Mouse (Mus musculus) urinary bladder, postnatal 14 days (tissue): Measurements from ENCODE around the gene Tmem38a.

ENCODE experiments used
- DNase-seq: peaks from one replicate; pipeline ENCODE4 v3.0.0; 2021; ENCODE audit warnings: low spot score

Tmem38a gene

DNA sequence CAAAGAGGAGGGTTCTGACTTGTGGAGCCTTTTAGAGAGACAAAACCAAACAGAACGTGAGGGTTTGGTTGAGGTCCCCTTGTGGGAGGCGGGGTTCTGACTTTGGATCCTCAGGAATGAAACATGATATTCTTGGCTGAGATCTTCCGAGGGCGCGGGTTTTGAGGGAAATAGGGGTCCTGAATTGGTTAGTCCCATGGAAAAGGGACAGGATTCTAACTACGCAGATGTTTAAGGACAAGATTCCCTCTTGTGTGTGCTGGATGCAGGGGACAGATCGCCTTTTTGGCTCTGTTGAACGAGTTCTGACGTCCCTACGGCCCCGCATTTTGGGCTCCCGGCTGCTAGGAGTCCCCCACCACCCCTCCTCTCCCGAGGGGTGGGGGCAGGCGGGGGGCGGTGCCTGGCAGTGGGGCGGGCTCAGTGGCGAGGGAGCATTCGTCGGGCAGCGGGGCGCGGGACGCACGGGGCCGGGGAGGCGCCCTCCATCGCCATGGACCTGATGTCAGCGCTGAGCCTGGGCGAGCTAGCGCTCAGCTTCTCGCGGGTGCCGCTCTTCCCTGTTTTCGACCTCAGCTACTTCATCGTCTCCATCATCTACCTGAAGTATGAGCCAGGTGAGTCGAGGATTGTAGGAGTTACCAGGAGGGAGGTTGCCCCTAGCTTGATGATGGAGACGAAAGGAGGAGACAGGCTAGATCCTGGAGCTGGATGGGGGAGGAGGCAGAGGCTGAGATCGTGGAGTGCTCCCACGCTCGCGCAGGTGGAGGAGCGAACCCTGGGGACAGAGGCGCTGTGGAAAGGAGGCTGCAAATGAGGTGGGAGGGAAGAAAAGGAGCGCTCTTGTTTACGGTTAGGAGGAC, at the start of gene Tmem38a:
Gene Tmem38a (plus strand): TSS at position 445 of the 863 bp plus-strand sequence.
- peak; percentile 79 for DNase-seq

DNA sequence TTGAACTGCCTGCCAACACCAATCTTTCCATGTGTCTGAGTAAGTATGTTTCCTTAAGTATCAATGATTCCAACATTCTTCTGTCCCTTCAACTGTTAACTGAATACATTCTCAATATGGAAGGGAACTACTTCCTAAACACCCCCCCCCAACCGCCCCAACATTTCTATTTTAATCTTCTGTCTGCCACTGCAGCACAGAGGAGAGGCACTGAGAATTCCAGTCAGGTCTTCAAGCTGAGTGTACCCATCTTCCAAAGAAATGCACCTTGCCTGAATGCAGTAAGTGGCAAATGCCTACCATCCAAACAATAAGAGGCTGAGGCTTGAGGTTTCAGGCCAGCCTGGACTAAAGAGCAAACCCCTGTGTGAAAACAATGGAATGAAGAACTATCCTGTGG, 39.8 kb upstream of the Tmem38a start:
- no peak for DNase-seq

DNA sequence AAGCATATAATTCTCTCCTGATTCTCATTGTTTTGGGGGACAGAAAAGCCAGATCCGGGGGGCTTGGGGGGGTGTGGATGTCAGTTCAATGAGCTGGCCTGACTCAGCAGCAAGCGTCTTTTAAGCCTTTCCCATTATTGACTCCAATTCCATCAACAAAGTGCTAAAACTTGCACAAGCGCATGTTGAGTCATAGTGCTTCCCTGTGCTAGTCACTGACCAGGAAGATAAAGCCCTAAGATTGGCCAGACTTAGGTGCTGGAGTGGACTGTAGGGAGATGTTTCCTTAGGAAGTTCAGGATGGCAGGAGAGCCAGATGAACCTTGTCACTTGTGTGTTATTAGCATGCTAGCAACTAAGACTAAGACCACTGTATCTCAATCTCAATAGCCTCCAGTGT, 37.0 kb upstream of the Tmem38a start:
- no peak for DNase-seq

DNA sequence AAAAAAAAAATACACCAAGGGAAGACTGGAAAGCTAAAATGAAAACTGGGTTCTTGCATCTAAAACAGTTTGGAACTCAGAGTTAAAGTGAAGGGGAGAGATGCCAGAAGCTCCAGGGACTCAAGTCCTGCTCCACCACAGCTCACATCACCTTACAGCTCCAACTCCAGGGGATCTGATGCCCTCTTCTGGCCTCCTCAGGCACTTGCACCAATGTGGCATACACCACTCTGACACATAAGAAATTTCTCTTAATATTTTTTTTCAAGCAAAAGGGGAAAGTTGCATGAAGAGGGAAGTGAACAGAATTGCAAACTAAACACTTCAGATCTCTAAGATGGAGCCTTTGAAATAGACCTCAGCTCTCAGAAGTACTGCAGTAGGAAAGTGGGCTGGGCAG, 32.6 kb upstream of the Tmem38a start:
- no peak for DNase-seq

DNA sequence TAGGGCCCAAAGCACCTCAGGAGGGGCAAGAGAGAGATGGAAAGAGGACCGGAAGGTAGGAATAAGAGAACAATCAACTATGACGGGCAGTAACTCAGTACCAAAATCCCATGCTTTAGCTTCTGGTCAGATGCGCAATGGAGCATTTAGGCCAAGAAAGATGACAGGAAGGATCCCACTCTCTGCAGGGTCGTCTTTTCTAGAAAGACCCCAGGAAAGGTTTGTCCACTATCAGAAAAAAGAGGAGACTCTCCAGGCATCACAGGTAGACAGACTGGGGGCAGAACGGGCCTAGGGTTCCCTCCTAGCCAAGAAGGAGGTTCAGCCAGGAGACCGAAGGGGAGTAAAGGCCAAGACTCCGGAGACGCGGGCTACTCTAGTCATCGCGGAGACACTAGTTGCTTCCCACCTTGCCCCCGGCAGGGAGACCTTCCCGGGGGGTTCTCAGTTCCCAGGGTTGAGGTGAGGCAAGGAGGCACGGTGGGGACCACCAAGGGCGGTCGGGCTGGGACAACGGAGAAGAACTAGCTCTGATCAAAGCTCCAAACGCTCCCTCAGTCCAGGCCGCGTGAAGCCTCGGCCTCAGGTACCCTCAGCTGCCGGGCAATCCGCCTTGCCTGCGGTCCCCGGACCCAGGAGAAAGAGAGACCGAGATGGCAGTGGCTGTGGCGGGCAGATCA, 24.6 kb upstream of the Tmem38a start:
- DNase-seq = no peak

DNA sequence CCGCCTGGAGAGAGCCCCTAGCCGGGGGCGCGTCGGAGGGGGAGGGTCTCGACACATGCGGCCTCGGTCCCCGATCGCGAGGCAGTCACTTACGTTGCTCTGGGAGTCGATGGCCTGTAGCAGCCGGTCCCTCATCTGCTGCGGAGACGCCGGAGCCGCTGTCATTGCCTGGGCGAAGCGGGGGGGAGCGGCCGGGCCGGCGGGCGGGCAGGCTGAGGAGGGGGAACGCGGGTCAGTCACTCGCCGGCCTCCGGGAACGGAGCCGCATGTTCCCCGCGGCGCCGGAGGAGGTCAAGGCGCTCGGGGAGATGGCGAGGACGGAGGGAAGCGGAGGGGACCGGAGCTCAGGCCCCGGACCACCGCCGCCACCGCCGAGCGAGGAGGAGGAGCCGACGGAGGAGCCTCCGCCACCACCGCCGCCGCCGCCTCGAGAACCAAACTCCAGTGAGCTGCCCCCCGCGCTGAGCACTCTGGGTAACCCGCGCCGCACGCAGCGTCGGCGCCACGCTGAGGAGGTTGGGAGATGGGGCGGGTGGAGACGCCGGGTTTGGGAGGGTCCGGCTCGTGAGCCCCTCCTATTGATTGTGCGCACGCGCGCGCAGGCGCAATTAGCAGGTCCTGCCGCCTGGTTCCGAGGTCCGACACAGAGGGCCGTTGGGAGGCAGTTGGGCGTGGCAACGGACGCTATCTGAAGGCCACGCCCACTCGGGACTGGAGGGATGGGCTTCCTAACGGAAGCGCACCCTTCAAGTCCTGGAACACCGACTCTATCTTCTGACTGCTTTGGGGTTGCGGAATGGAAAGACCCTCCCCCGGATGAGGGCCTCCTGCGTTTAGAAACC, 23.8 kb upstream of the Tmem38a start, which contains the start of gene Med26:
Gene Med26 (minus strand): TSS at position 469 of the 842 bp plus-strand sequence.
- peak; percentile 98 for DNase-seq

DNA sequence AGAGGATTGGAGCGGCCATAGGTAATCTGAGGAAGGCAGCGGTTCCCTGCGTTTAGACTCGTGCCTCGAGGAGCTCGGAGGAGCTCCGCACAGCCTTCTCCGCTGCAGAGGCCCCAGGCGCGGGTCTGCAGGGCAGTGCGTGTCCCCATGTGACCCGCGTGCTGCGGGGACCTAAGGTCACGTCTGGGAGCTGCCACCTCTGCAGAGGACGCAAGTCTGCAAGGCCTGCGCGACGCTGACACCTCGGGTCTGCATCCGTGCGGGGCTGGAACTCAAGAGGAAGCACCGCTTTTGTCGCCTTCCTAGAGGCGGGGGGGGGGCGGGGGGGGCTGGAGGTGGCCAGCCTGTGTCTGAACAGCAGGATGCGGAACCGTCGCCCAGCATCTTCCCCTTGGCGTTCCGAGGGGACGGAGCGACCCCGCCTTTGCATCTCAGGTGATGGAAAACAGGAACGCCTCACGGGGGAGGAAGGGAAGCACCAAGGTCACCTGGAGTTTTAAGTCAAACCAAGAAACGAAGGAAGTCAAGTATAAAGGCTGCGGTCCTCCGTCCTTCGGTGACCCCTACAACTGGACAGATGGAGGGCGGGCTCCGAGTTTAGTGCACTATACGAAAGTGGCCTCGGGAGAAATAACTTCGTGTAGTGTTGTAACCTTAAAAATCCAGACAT, 23.1 kb upstream of the Tmem38a start:
- no peak for DNase-seq

DNA sequence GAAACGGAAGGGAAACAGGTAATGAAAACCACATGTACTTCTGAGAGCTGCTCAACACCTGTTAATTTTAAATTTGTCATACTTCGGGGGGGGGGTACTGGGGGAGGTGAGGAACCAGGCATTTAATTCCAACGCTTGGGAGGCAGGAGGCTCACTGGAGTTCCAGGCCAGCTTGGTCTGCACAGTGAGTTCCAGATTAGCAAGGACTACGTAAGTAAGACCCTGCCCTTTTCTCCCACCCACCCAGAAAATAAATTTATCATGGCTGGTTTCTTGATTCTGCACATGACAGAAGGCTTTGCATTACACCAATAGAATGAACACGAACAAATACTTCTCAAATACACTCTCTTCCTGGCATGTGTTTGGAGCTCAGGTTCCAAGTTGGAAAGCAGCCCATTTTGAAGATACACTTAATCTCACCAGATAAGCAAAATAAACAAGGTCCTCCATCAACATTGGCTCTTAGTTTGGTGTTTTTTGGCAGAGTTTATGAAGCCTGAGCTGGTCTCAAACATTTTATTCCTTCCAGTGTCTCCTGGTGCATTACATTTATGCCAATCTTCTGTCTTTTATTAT, 22.5 kb upstream of the Tmem38a start:
- peak; percentile 42 for DNase-seq

DNA sequence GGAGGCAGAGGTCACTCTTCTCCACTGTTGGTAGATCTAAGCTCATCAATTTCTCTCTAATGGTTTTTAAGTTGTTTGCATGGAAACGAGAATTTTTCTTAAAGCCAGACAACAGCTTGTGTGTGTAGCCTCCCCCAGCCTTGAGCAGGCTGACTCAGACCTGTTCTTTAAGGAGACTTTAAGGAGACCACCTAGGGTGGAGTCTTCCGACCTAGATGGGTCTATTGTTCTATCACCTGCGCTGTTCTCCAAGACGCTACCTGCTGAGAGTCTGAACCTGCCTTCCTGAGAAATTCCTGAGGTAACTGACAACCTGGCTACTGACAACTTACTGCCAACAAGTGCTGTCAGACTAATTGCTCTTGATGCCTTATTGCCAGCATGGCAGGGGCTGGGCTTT, 16.1 kb upstream of the Tmem38a start:
- DNase-seq = no peak

DNA sequence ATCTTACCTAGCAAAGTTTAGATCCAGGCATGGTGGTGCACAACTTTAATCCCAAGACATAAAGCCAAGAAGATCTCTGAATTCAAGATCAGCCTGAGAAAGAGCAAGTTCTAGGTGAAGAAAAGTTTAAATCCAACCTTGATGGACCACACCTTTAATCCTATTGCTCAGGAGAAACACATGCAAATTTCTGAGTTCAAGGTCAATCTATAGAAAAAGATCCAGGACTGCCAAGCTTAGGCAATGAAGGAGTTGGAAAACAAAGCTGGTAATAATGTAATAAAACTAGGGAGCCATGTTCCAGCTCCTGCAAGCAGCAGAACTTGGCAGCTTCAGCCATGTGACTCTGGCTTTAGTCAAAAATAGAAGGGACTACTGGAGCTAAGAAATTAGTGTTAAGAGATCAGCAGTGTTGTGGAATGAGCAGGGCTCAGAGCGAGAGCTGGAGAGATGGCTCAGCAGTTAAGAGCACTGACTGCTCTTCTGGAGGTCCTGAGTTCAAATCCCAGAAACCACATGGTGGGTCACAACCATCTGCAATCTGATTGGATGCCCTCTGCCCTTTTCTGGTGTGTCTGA, 10.7 kb upstream of the Tmem38a start:
- DNase-seq = no peak

DNA sequence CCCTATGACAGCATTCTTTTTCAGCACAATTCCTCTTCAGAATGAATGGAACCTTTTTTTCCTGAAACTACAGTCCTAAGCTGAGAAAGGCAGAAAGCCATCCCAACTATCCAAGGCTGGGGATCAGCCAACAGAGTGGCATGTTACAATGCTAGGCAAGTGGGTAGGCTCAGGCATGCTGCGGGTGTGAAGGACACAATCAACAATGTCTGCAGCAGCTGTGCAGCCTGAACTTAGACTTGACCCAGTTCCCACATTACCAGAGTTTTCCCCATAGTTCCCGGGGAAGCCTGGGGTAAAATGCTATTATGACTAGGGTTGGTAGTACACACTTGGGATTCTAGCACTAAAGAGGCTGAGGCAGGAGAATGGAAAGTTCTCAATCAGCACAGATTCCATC, 5.9 kb upstream of the Tmem38a start:
- no peak for DNase-seq

DNA sequence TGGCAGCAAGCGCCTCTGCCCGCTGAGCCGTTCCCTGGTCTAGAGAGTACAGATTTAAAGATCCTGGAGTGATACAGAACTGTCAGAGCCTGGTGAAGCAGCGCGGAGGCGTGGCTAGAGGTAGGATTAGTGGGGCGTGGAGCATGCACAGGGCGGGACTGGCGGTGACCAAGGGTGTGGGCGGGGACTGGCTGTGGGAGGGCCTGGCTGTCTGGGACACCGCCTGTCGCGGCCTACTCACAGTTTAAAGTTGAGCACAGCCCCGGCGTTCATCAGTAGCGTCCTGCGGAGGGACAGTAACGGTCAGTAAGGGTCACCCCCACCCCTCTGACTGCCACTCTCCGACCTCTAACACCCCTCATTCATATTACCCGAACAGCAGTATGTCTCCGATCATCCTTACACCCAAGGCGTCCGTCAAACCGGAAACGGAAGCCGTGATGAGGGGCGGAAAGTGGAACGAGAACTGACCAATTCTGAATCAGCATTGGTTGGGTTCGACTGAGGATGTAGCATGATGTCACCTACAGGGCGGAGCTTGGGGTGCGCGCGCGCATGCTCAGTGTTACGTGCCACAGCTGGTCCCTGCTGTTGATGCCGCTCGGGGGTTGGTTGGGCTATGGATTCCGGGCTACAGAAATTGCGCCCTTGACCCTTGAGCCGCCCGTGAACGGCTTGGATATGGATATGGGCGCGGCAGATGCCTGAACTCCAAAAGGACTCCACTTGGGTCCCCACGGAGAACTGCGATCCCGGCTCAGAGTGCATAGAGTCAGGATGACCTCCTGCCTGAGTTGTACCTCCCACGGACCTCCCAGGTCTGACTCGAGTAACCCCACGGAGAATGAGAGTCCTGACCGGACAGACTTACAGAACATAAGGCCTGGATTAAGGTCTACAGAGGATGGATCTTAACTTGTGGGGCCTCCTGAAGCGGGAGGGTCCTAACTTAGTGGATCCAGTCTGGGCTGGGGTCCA, 933 bp upstream of the Tmem38a start, which contains the start of gene Smim7:
Gene Smim7 (minus strand): TSS at position 456 of the 978 bp plus-strand sequence.
- peak; percentile 97 for DNase-seq

DNA sequence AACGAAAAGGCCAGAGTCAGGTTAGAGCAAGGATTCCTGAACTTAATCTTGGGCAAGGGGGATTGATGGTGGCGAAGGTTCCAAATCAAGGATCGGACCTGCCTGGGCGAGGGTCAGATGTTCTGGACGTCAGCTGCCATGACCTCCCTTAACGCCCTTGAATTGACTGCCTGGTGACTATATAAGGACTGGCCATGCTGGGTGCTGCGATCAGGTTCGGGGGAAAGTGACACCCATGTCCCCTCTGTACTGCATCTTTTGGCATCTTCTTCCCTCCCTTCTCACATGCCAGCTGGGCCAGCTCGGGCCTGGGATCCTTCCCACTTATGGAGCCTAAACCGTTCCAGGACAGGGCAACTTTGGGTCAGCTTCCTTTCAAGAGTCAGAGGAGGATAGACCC, 652 bp downstream of the Tmem38a start:
- DNase-seq = no peak

DNA sequence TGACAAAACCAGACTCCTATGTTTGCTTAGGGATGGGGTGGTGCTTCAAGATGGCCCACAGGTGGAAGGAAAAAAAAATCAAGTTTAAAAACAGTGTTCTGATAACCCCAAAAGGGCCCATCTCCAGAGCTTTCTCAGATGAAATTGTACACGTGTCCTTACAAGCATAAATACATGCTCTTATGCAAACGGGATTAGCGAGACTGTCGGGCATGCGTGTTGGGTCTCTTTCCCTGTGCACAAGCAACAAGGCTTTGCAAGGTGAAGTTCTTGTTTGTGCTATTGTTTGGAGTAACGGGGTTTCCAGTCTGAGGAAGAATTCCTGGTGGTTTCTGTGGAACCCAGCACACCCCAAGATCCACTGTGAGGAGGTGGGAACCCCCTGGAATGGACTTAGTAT, 1.6 kb downstream of the Tmem38a start:
- no peak for DNase-seq

DNA sequence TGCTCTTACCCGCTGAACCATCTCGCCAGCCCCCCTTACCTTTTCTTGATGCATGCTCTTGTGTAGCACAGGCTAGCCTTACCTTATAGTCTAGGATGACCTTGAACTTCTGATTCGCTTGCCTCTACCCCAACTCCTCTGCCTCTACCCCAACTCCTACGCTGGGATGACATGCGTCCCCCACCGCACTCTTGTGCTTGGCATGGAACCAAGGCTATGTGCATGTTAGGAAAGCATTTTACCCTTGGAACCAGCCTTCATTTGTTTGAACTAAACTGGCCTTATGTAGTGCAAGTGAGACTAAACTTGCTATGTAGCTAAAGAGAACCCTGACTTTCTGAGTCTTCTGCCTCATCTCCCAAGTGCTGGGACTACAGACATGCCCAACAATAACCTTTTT, 4.1 kb downstream of the Tmem38a start:
- DNase-seq = no peak

DNA sequence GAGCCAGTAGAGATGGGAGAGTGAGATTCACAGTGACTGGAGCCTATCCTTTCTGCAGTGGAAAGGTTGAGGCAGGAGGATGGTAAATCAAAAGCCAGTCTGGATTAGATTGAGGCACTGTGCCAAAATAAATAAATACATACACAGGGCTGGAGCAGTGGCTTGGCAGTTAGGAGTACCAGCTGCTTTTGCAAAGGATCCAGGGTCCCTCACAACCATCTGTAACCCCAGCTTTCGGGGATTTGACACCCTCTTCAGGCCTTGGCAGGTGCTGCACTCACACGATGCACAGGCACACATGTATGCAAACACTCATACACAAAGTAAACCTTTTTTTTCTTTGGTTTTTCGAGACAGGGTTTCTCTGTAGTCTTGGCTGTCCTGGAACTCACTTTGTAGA, 5.4 kb downstream of the Tmem38a start:
- no peak for DNase-seq

DNA sequence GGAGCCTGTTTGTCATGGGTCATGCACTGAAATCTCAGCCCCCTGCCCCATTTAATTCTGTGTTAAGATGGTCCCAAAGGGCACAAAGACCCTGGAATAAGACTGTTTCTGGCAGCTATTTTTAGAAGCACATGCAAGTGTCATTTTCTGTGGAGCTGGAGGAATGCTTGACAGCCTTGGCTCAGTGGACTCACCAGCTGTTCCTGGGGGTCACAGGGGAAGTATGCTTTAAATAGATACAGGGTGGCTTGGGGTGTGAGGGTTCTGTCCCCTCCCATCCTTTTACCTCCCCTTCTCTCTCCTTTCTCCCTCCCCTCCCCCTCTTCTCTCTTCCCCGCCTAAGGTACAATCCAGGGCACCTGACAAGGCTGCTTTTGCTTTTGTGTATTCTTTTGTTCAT, 6.1 kb downstream of the Tmem38a start:
- DNase-seq = no peak

DNA sequence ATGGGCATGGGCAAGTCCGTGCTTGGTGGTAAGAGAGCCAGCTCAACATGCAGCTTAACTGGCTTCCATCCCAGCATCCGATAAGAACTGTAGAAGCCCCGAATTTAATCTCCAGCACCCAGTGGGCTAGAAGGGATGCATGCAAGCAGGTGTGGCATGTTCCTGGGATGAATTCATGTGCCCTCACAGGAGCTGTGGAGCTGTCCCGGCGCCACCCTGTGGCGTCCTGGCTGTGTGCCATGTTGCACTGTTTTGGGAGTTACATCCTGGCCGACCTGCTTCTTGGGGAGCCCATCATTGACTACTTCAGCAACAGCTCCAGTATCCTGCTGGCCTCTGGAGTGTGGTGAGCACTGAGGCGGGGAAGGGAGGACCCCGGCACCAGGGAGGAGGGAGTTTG, 7.5 kb downstream of the Tmem38a start:
- no peak for DNase-seq

DNA sequence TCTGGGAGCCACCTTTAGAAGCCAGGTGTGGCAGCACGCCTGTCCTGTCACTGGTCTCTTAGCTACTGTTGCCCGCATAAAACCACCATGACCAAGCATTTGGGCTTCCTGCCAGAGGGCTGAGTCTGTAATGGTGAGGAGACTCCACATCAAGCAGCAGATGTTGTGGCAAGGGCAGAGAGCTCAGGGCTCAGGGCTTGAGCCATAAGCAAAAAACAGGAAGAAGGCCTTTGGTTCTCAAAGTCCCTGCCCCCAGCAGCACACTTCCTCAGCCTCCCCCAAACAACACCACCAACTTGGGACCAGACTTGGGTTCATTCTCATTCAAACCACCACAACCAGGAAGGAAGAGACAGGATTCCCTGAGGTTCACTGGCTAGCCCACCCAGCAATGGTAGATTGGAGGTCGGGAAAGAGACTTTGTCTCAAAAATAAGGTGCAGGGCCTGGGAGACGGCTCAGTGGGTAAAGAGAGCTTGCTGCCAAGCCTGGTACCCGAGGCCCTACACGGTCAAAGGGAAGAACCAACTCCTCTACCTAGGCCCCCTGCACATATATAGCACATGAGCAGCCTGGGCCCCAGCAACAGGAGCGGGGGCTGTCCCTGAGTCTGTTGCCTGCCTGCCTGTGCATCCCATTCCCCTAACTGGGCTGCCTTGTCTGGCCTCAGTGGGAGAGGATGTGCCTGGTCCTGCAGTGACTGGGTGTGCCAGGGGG, 11.4 kb downstream of the Tmem38a start:
- DNase-seq = peak; percentile 28
